Mouse (Mus musculus) neural tube, embryonic 15.5 days (tissue): ENCODE measurements around the gene Zmynd11. TPM values are rescaled to one million over a fixed set of nuclear protein-coding genes. Genes with fewer than 3 reads are reported as not detected.

Experiments used
- ATAC-seq: fragments of 200-750 bp; cut with Nextera tagmentation; 2 replicates; pipeline ENCODE4 v1.8.0; 2017; ENCODE audit warnings: mild to moderate bottlenecking, moderate TSS enrichment, moderate library complexity; ENCODE audit not compliant: low FRiP score
- H3K27ac ChIP-seq: fragments of 300-500 bp; sonication (generic); replicated peaks from 2 replicates; pipeline ENCODE4 v1.5.1; 2015; ENCODE audit warnings: mild to moderate bottlenecking, inconsistent platforms
- H3K27me3 ChIP-seq: fragments of 300-500 bp; sonication (generic); replicated peaks from 2 replicates; pipeline ENCODE4 v1.6.1; 2015; ENCODE audit warnings: inconsistent platforms
- H3K36me3 ChIP-seq: fragments of 300-500 bp; sonication (generic); 2 replicates; pipeline ENCODE4 v1.6.1; 2015; ENCODE audit warnings: inconsistent platforms
- H3K4me1 ChIP-seq: fragments of 300-500 bp; sonication (generic); 2 replicates; pipeline ENCODE4 v1.6.1; 2015; ENCODE audit warnings: inconsistent platforms
- H3K4me2 ChIP-seq: fragments of 300-500 bp; sonication (generic); 2 replicates; pipeline ENCODE4 v1.6.1; 2015; ENCODE audit warnings: inconsistent platforms, mild to moderate bottlenecking, moderate library complexity
- H3K4me3 ChIP-seq: fragments of 300-500 bp; sonication (generic); replicated peaks from 2 replicates; pipeline ENCODE4 v1.5.1; 2015; ENCODE audit warnings: mild to moderate bottlenecking, inconsistent platforms
- H3K9ac ChIP-seq: fragments of 300-500 bp; sonication (generic); replicated peaks from 2 replicates; pipeline ENCODE4 v1.6.1; 2015; ENCODE audit warnings: mild to moderate bottlenecking, inconsistent platforms
- H3K9me3 ChIP-seq: fragments of 300-500 bp; sonication (generic); replicated peaks from 2 replicates; pipeline ENCODE4 v1.6.1; 2016; ENCODE audit warnings: inconsistent platforms
- WGBS: fragments of 180-500 bp; shearing (Covaris S2); methylation state at CpG from one replicate; pipeline ENCODE4 v1.1.7; 2015; ENCODE audit warnings: mixed read lengths; 5-methylcytosine and 5-hydroxymethylcytosine counted together
- polyA plus RNA-seq: library from polyadenylated mRNA; unstranded; fragments of >200 nt; fragmentation: Nextera tagmentation; extraction: Ambion mirVana; gene quantifications from 2 replicates; pipeline ENCODE4 v1.2.1, GENCODE M21; 2015

Gene Zmynd11
- polyA plus RNA-seq, 1 experiment from 2014 or later = 128 TPM

DNA sequence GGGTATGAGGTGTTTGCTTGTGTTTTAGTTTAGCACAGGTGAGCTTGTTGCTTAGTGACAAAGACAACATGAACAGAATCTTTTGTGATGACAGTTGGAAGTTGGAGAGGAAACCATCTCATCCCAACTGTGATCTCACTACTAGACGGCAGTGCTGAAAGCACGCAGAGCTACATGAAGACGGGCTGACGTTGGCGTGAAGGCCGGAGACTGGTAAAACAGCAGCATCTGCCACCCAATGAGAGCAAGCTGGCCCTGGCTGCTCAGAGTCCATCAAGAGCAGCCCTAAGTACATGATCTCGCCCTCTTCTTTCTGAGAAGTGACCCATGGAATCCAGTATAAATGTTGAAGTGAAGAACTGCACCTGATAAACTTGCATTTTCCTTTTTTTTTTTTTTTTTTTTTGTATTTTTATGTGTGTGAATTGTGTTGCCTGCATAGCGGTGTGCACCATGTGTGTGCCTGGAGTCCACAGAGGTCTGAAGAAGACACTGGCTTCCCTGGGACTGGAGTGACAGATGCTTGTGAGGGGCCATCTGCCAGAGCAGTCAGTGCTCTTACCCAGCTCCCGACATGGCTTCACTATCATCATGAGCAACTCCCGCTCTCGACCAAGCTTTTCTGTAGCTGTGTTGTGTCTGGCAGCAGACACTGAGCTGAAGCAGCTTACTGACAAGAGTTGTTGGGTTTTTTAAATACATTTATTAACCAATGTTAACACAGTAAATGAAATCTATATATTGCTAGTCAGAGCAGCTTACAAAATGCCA, 80.8 kb downstream of the Zmynd11 start:
- Histone ChIP-seq H3K4me3 (no peak overlapping the region), H3K4me1 (no peaks in the 10 kb centered on the region), H3K27me3 (no peaks in the 10 kb centered on the region), H3K36me3 (peaks cover 72% of the 10 kb centered on the region), H3K9me3 (no peaks in the 10 kb centered on the region), H3K27ac (no peak overlapping the region), H3K4me2 (no peak overlapping the region), H3K9ac (no peak overlapping the region)
- ATAC-seq = no peak
- WGBS = 95% methylated on average over 11 of the region's 11 CpGs

DNA sequence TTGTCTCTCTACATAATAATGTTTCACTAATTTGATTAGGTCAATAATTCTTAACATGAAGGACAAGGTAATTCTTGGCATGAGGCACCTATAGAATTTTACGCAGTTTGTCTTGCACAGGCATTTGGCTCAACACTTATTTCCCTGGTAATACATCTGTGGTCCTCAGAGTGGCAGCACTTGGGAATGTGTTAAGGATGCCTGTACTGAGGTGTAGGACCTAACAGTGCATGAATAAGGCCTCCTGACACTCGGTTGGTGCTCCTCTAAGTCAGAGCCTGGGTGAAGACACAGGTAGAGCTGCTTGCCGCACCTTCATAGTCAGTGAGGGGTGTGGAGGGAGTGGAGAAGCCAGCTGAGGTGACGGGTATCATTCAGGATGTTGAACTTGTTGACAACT, 81.8 kb downstream of the Zmynd11 start:
- no peaks in the 10 kb centered on the region for H3K4me1 ChIP-seq
- H3K36me3 ChIP-seq = peaks cover 62% of the 10 kb centered on the region
- H3K9ac ChIP-seq = no peak overlapping the region
- ATAC-seq = no peak
- 92% methylated on average over 4 of the region's 4 CpGs for WGBS
- no peaks in the 10 kb centered on the region for H3K27me3 ChIP-seq
- no peaks in the 10 kb centered on the region for H3K9me3 ChIP-seq
- no peak overlapping the region for H3K4me3 ChIP-seq
- H3K27ac ChIP-seq = no peak overlapping the region
- no peak overlapping the region for H3K4me2 ChIP-seq

DNA sequence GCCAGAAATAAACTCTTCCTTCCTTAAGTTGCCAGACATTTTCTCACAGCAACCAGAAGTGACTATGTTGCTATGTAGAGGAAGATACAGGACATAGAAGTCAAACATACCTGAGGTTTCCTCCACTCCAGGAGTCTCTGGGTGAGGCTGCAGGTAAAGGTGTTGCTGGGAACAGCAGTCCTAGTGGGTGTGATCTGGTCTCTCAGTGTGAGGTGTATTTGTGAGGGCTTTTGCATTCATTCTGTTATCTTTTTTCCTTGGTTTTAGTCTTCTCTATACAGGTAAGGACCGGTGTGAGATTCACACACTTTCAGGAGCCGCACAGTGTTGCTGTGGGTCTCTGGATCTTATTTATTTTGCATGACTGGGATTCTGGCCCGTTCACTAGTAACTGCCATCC, 83.6 kb downstream of the Zmynd11 start:
- H3K27me3 ChIP-seq = no peaks in the 10 kb centered on the region
- H3K9me3 ChIP-seq = no peaks in the 10 kb centered on the region
- WGBS = 98% methylated on average over 3 of the region's 3 CpGs
- no peak overlapping the region for H3K4me3 ChIP-seq
- no peak for ATAC-seq
- H3K4me2 ChIP-seq = no peak overlapping the region
- no peak overlapping the region for H3K9ac ChIP-seq
- no peak overlapping the region for H3K27ac ChIP-seq
- no peaks in the 10 kb centered on the region for H3K4me1 ChIP-seq
- H3K36me3 ChIP-seq = peaks cover 44% of the 10 kb centered on the region

DNA sequence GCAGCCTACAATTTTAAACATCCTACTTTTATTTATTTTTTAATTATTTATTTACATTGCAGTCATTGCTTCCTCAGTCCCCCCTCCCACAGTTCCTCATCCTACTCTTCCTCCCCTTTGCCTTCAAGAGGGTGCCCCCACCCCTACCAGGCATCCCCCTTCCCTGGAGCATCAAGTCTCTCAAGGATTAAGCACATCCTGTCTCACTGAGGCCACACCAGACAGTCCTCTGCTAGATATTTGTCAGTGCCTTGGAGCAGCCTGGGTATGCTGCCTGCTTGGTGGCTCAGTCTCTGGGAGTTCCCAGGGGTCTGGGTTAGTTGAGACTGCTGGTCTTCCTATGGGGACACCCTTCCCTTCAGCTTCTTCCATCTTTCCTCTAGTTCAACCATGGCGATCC, 91.0 kb downstream of the Zmynd11 start:
- H3K4me1 ChIP-seq = no peaks in the 10 kb centered on the region
- WGBS = 100% methylated on average over 1 of the region's 1 CpGs
- no peak overlapping the region for H3K4me2 ChIP-seq
- H3K9me3 ChIP-seq = peaks cover 6% of the 10 kb centered on the region; the same call in 1 of the 2 replicates
- no peak for ATAC-seq
- peaks cover 26% of the 10 kb centered on the region for H3K36me3 ChIP-seq
- H3K27me3 ChIP-seq = no peaks in the 10 kb centered on the region
- no peak overlapping the region for H3K9ac ChIP-seq
- no peak overlapping the region for H3K27ac ChIP-seq
- no peak overlapping the region for H3K4me3 ChIP-seq

DNA sequence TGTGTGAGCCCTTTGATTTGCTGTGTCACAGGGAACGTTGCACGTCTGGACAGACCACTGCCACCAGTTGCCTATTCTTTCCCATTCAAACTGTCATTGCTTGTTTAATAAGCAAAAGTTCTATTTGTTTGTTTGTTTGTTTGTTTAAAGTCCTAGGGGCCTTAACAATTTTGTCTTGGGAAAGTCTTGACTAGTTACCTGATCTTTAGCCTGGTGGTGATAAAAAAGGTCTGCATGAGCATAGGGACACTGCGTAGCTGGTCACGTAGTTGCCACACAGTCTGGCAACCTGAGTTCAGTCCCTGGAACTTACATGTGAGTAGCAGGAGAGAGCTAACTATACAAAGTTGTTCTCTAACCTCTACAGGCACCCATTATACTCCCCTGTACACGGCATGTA, 95.9 kb downstream of the Zmynd11 start:
- H3K4me3 ChIP-seq = no peak overlapping the region
- WGBS = 90% methylated on average over 5 of the region's 5 CpGs
- H3K9me3 ChIP-seq = no peaks in the 10 kb centered on the region
- H3K9ac ChIP-seq = no peak overlapping the region
- H3K4me1 ChIP-seq = no peaks in the 10 kb centered on the region
- H3K27me3 ChIP-seq = no peaks in the 10 kb centered on the region
- no peak for ATAC-seq
- H3K4me2 ChIP-seq = no peak overlapping the region
- H3K27ac ChIP-seq = no peak overlapping the region
- peaks cover 27% of the 10 kb centered on the region for H3K36me3 ChIP-seq

DNA sequence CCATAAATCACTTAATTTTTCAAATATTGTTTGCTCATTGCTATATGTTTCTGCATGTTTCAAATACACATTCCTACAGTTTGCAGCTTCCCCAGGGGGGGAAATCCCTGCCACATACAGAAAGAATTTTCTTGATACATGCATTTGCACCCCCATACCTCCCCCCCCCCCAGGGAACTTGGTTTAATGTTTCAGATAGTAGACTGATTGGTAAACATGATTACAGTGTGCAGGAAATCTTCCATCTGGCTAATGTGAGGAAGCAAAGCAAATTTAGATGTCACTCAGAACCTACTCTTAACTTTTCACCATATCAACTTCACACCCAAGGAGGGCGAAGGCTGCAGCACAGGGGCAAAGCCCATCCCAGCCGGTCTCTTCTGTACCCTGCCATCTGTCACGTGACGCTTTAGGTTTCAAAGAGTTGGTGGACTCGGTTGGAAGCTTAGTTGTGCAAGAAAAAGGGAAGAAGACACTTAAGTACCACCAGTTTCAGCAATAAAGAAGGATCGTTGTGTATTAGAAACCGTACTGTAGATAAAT, 97.1 kb downstream of the Zmynd11 start:
- Histone ChIP-seq H3K36me3 (peaks cover 27% of the 10 kb centered on the region), H3K4me3 (no peak overlapping the region), H3K9me3 (no peaks in the 10 kb centered on the region), H3K9ac (no peak overlapping the region), H3K27ac (no peak overlapping the region), H3K27me3 (no peaks in the 10 kb centered on the region), H3K4me2 (no peak overlapping the region), H3K4me1 (no peaks in the 10 kb centered on the region)
- no peak for ATAC-seq
- WGBS = 86% methylated on average over 7 of the region's 7 CpGs

DNA sequence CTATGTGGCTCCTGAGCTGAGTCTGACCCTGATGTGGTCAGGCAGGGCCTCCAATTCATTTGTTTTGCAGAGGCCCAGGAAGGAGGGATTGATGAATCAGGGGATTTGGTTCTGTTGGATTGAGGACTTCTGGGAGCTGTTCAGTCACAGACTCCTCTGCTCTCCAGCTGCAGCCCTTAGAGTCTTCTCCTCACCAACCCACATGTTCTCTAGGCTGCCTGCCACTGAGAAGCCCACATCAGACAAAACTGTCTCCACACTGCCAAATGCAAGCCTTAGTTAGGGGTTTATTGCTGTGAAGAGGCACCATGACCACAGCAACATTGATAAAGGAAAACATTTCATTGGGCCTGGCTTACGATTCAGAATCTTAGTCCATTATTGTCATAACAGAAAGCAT, 101.5 kb downstream of the Zmynd11 start:
- no peaks in the 10 kb centered on the region for H3K27me3 ChIP-seq
- ATAC-seq = no peak
- H3K4me2 ChIP-seq = no peak overlapping the region
- H3K9me3 ChIP-seq = no peaks in the 10 kb centered on the region
- 100% methylated on average over 1 of the region's 1 CpGs for WGBS
- H3K4me3 ChIP-seq = no peak overlapping the region
- H3K9ac ChIP-seq = no peak overlapping the region
- H3K4me1 ChIP-seq = no peaks in the 10 kb centered on the region
- peaks cover 50% of the 10 kb centered on the region for H3K36me3 ChIP-seq
- no peak overlapping the region for H3K27ac ChIP-seq

DNA sequence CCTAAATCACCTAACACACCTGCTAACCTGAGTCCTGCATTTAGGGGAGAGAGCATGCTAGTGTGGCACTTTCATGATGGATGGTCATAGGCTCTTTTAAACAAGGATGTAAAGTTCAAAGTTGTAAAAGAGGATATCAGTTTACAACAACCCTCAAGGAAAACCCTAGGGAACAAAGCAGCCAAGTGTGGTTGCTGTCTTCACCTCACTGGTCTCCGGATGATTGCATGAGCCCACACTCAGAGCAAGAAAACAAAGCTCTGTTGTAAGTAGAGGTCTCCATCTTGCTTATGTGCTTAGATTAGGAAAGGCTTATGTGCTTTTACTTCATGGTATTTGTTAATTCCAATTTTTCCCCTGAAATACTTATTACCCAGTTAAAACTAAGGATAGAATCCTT, 104.4 kb downstream of the Zmynd11 start:
- H3K36me3 ChIP-seq = peaks cover 63% of the 10 kb centered on the region

DNA sequence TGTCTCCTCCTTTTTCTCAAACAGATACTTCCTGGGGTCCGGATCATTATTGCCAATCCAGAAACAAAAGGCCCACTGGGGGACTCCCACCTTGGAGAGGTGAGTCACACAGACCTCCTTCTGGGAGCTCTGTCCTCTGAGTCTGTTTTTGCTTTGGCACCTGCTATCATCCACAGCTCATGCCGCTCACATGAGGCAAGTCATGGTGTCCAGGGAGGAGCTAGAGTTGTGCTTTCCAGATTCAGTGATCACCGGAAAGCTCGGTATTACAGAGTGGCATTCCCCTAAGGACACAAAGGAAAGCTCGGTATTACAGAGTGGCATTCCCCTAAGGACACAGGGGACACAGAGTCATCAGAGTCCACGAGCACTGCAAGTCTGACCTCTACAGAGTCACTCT, 108.5 kb downstream of the Zmynd11 start:
- no peaks in the 10 kb centered on the region for H3K27me3 ChIP-seq
- H3K36me3 ChIP-seq = peaks cover 39% of the 10 kb centered on the region
- 93% methylated on average over 6 of the region's 6 CpGs for WGBS
- H3K4me3 ChIP-seq = no peak overlapping the region
- H3K9ac ChIP-seq = no peak overlapping the region
- no peak for ATAC-seq
- H3K27ac ChIP-seq = no peak overlapping the region
- no peaks in the 10 kb centered on the region for H3K9me3 ChIP-seq
- H3K4me2 ChIP-seq = no peak overlapping the region
- H3K4me1 ChIP-seq = no peaks in the 10 kb centered on the region

More for the DNA sequence above, 104.4 kb downstream of the Zmynd11 start:
- Histone ChIP-seq H3K27ac (no peak overlapping the region), H3K4me3 (no peak overlapping the region), H3K4me1 (no peaks in the 10 kb centered on the region), H3K9ac (no peak overlapping the region), H3K4me2 (no peak overlapping the region), H3K27me3 (no peaks in the 10 kb centered on the region), H3K9me3 (no peaks in the 10 kb centered on the region)
- no peak for ATAC-seq
- WGBS = 71% methylated on average over 1 of the region's 1 CpGs

DNA sequence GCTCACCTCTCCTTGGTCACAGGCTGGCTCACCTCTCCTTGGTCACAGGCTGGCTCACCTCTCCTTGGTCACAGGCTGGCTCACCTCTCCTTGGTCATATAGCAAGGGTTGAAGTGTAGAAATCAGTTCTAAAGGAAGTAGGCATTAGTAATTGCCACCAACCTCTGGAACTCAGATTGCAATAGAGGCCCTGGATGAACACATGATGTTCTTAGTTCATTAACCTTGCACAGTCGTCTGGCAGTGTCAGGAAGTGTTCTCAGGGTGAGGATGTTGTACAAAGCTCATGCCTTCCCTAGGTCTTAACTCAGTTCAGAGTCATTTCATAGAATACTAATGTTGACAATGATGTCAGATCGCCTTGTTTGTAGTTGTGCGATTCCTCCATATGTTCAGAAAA, 112.1 kb downstream of the Zmynd11 start:
- H3K4me3 ChIP-seq = no peak overlapping the region
- no peak overlapping the region for H3K4me2 ChIP-seq
- no peaks in the 10 kb centered on the region for H3K9me3 ChIP-seq
- H3K27me3 ChIP-seq = no peaks in the 10 kb centered on the region
- H3K36me3 ChIP-seq = peaks cover 14% of the 10 kb centered on the region; the same call in 1 of the 2 replicates
- H3K4me1 ChIP-seq = no peaks in the 10 kb centered on the region
- no peak overlapping the region for H3K27ac ChIP-seq
- no peak overlapping the region for H3K9ac ChIP-seq
- no peak for ATAC-seq
- 86% methylated on average over 3 of the region's 3 CpGs for WGBS

DNA sequence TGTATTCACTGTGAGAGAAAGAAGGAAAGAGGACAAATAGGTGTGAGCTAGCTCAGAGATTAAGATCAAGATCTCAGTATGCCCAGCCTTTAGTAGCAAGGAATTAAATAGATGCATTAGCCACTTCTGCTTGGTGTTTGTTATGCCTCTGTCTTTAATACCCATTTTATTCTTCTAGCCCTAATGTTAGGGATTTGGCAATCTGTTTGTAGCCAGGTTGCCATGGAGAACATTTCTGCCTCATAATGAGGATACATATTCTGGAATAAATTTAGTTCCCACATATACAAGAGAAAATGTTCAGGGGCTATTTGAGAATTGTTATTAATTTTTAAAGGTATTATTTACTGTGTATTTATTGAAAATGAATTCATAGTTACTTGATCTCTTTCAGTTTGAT, 114.5 kb downstream of the Zmynd11 start:
- H3K27me3 ChIP-seq = no peaks in the 10 kb centered on the region
- H3K27ac ChIP-seq = no peak overlapping the region
- H3K36me3 ChIP-seq = peaks cover 5% of the 10 kb centered on the region; the same call in 1 of the 2 replicates
- ATAC-seq = no peak
- no peak overlapping the region for H3K4me3 ChIP-seq
- H3K9ac ChIP-seq = no peak overlapping the region
- H3K9me3 ChIP-seq = no peaks in the 10 kb centered on the region
- no peaks in the 10 kb centered on the region for H3K4me1 ChIP-seq
- H3K4me2 ChIP-seq = no peak overlapping the region

DNA sequence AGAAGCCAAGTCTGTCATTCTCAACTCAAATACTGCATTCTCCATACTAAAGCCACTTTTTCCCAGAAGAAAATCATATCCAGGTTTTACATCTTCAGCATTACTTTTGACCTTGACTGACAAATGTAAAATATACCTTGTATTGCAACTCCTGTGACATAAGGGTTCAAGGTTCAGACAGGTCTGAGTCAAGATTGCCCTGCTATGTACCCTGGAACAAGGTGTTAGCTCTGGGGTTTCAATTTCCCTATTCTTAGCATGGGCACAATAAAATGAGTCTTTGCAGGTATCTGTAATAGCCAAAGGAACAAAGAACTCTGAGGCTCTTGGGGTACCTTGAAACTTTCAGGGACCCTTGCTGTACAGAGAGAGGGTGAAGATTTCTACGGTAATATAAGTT, 115.2 kb downstream of the Zmynd11 start:
- ATAC-seq = no peak

More for the DNA sequence above, 115.2 kb downstream of the Zmynd11 start:
- H3K9ac ChIP-seq = no peak overlapping the region
- no peak overlapping the region for H3K4me2 ChIP-seq
- WGBS = 84% methylated on average over 1 of the region's 1 CpGs
- H3K4me1 ChIP-seq = no peaks in the 10 kb centered on the region
- H3K27ac ChIP-seq = no peak overlapping the region
- no peak overlapping the region for H3K4me3 ChIP-seq
- 0 out of 2 replicates have a peak, but pooled peaks cover 8% of the 10 kb centered on the region for H3K36me3 ChIP-seq
- H3K27me3 ChIP-seq = no peaks in the 10 kb centered on the region
- no peaks in the 10 kb centered on the region for H3K9me3 ChIP-seq
